Mouse (Mus musculus) heart, embryonic 16.5 days (tissue): ENCODE data around the gene Wdr59. TPM values are rescaled to one million over a fixed set of nuclear protein-coding genes. Genes with fewer than 3 reads are reported as not detected.
A peak's percentile ranks its signal among the peaks of the same experiment; 100 is the strongest.

Experiments
- ATAC-seq: fragments of 200-750 bp; cut with Nextera tagmentation; replicated peaks from 2 replicates; pipeline ENCODE4 v1.8.0; 2017; ENCODE audit warnings: moderate number of reproducible peaks; ENCODE audit not compliant: insufficient read depth, low FRiP score; ENCODE audit errors: extremely low read depth
- H3K27ac ChIP-seq: fragments of 300-500 bp; sonication (generic); 2 replicates; pipeline ENCODE4 v1.5.1; 2014; ENCODE audit warnings: mild to moderate bottlenecking, low read length, control low read depth, moderate library complexity
- H3K27me3 ChIP-seq: fragments of 300-500 bp; sonication (generic); 2 replicates; pipeline ENCODE4 v1.6.1; 2014; ENCODE audit warnings: low read length, mixed read lengths; ENCODE audit not compliant: control insufficient read depth, insufficient read depth
- H3K36me3 ChIP-seq: fragments of 300-500 bp; sonication (generic); 2 replicates; pipeline ENCODE4 v1.6.1; 2014; ENCODE audit not compliant: control insufficient read depth, insufficient read depth
- H3K4me1 ChIP-seq: fragments of 300-500 bp; sonication (generic); 2 replicates; pipeline ENCODE4 v1.6.1; 2014; ENCODE audit warnings: low read length, mixed read lengths; ENCODE audit not compliant: control insufficient read depth, insufficient read depth
- H3K4me2 ChIP-seq: fragments of 300-500 bp; sonication (generic); 2 replicates; pipeline ENCODE4 v1.6.1; 2014; ENCODE audit warnings: low read depth, mild to moderate bottlenecking, control low read depth, low read length
- H3K4me3 ChIP-seq: fragments of 300-500 bp; sonication (generic); 2 replicates; pipeline ENCODE4 v1.5.1; 2014; ENCODE audit warnings: mild to moderate bottlenecking, control low read depth, low read length
- H3K9ac ChIP-seq: fragments of 300-500 bp; sonication (generic); 2 replicates; pipeline ENCODE4 v1.6.1; 2014; ENCODE audit warnings: low read length, control low read depth
- H3K9me3 ChIP-seq: fragments of 300-500 bp; sonication (generic); replicated peaks from 2 replicates; pipeline ENCODE4 v1.6.1; 2016; ENCODE audit warnings: low read length; ENCODE audit not compliant: control insufficient read depth
- WGBS: fragments of 180-500 bp; shearing (Covaris S2); extraction: QIAGEN DNeasy Blood & Tissue Kit; methylation state at CpG from one replicate; pipeline ENCODE4 v1.1.7; 2014; 5-methylcytosine and 5-hydroxymethylcytosine counted together
- polyA plus RNA-seq: library from polyadenylated mRNA; unstranded; fragments of >200 nt; fragmentation: Nextera tagmentation; extraction: Ambion mirVana; gene quantifications from 2 replicates; pipeline ENCODE4 v1.2.1, GENCODE M21; 2015

Wdr59 gene
- polyA plus RNA-seq = 4.2 and 4.6 TPM in 2 replicates

GRCm38 (mm10) chr8:111521713-111522429, at the start of gene Wdr59:
Wdr59 (minus strand) TSS chr8:111522092.
- peaks cover 8% of the 10 kb centered on the region for H3K4me1 ChIP-seq
- 0 out of 2 replicates have a peak within 1 kb of the TSS, but pooled peaks have one; percentile 39 for H3K27ac ChIP-seq
- peak within 1 kb of the TSS; percentile 86 for H3K4me3 ChIP-seq
- peak; percentile 99 for ATAC-seq
- peak within 1 kb of the TSS; percentile 79 for H3K9ac ChIP-seq
- WGBS = under 1% methylated on average over 34 of the region's 34 CpGs
- H3K27me3 ChIP-seq = no peaks in the 10 kb centered on the region
- H3K4me2 ChIP-seq = peak within 1 kb of the TSS; percentile 83
- H3K36me3 ChIP-seq = no peaks in the 10 kb centered on the region
- H3K9me3 ChIP-seq = no peaks in the 10 kb centered on the region

- WGBS = 88% methylated on average over 10 of the region's 10 CpGs
Measured at GRCm38 (mm10) chr8:111571661-111572060, 49.8 kb upstream of the Wdr59 start.

GRCm38 (mm10) chr8:111570432-111570831, 48.5 kb upstream of the Wdr59 start:
- WGBS = 54% methylated on average over 2 of the region's 2 CpGs
- H3K36me3 ChIP-seq = 0 out of 2 replicates have a peak, but pooled peaks cover 1% of the 10 kb centered on the region
- H3K4me1 ChIP-seq = peaks cover 29% of the 10 kb centered on the region
- H3K27ac ChIP-seq = no peak overlapping the region
- H3K9me3 ChIP-seq = no peaks in the 10 kb centered on the region
- no peak overlapping the region for H3K4me3 ChIP-seq
- no peaks in the 10 kb centered on the region for H3K27me3 ChIP-seq
- ATAC-seq = no peak
- no peak overlapping the region for H3K4me2 ChIP-seq
- H3K9ac ChIP-seq = no peak overlapping the region

More at GRCm38 (mm10) chr8:111571661-111572060, 49.8 kb upstream of the Wdr59 start:
- Histone ChIP-seq H3K27me3 (no peaks in the 10 kb centered on the region), H3K4me1 (peaks cover 19% of the 10 kb centered on the region), H3K4me2 (no peak overlapping the region), H3K4me3 (no peak overlapping the region), H3K9ac (no peak overlapping the region), H3K9me3 (no peaks in the 10 kb centered on the region), H3K36me3 (0 out of 2 replicates have a peak, but pooled peaks cover 5% of the 10 kb centered on the region), H3K27ac (no peak overlapping the region)
- no peak for ATAC-seq

- no peaks in the 10 kb centered on the region for H3K36me3 ChIP-seq
- no peaks in the 10 kb centered on the region for H3K27me3 ChIP-seq
- peaks cover 31% of the 10 kb centered on the region for H3K4me1 ChIP-seq
- H3K4me3 ChIP-seq = no peak overlapping the region
- H3K9me3 ChIP-seq = no peaks in the 10 kb centered on the region
- no peak for ATAC-seq
- no peak overlapping the region for H3K9ac ChIP-seq
- H3K4me2 ChIP-seq = no peak overlapping the region
- no peak overlapping the region for H3K27ac ChIP-seq
- 85% methylated on average over 4 of the region's 4 CpGs for WGBS
Measured at GRCm38 (mm10) chr8:111569926-111570325, 48.0 kb upstream of the Wdr59 start.

GRCm38 (mm10) chr8:111568029-111568428, 46.1 kb upstream of the Wdr59 start:
- H3K9me3 ChIP-seq = no peaks in the 10 kb centered on the region
- WGBS = 53% methylated on average over 3 of the region's 3 CpGs
- no peak overlapping the region for H3K27ac ChIP-seq
- ATAC-seq = no peak
- no peaks in the 10 kb centered on the region for H3K27me3 ChIP-seq
- H3K9ac ChIP-seq = no peak overlapping the region
- H3K36me3 ChIP-seq = no peaks in the 10 kb centered on the region
- peaks cover 25% of the 10 kb centered on the region for H3K4me1 ChIP-seq
- no peak overlapping the region for H3K4me2 ChIP-seq
- H3K4me3 ChIP-seq = no peak overlapping the region

GRCm38 (mm10) chr8:111567571-111567970, 45.7 kb upstream of the Wdr59 start:
- Histone ChIP-seq H3K27me3 (no peaks in the 10 kb centered on the region), H3K4me1 (peaks cover 21% of the 10 kb centered on the region), H3K9ac (no peak overlapping the region), H3K36me3 (no peaks in the 10 kb centered on the region), H3K4me3 (no peak overlapping the region), H3K9me3 (no peaks in the 10 kb centered on the region), H3K27ac (no peak overlapping the region), H3K4me2 (no peak overlapping the region)
- WGBS = 50% methylated on average over 3 of the region's 3 CpGs
- ATAC-seq = no peak

- H3K27me3 ChIP-seq = no peaks in the 10 kb centered on the region
- WGBS = 56% methylated on average over 9 of the region's 9 CpGs
- H3K4me1 ChIP-seq = peaks cover 29% of the 10 kb centered on the region
- H3K4me3 ChIP-seq = no peak overlapping the region
- H3K9me3 ChIP-seq = no peaks in the 10 kb centered on the region
- H3K36me3 ChIP-seq = no peaks in the 10 kb centered on the region
- H3K4me2 ChIP-seq = no peak overlapping the region
- 0 out of 2 replicates have a peak overlapping the region, but pooled peaks have one; percentile 29 for H3K9ac ChIP-seq
- ATAC-seq = no peak
- H3K27ac ChIP-seq = peak overlapping the region; percentile 55
Measured at GRCm38 (mm10) chr8:111566326-111566725, 44.4 kb upstream of the Wdr59 start.

GRCm38 (mm10) chr8:111565784-111566191, 43.9 kb upstream of the Wdr59 start:
- WGBS = 22% methylated on average over 5 of the region's 5 CpGs
- no peaks in the 10 kb centered on the region for H3K27me3 ChIP-seq
- peaks cover 35% of the 10 kb centered on the region for H3K4me1 ChIP-seq
- ATAC-seq = no peak
- no peak overlapping the region for H3K4me3 ChIP-seq
- H3K9ac ChIP-seq = no peak overlapping the region
- no peaks in the 10 kb centered on the region for H3K36me3 ChIP-seq
- H3K9me3 ChIP-seq = no peaks in the 10 kb centered on the region
- no peak overlapping the region for H3K4me2 ChIP-seq
- peak overlapping the region; percentile 55 for H3K27ac ChIP-seq

GRCm38 (mm10) chr8:111564093-111564492, 42.2 kb upstream of the Wdr59 start:
- WGBS = 80% methylated on average over 2 of the region's 2 CpGs
- no peak for ATAC-seq
- peaks cover 47% of the 10 kb centered on the region for H3K4me1 ChIP-seq
- H3K27me3 ChIP-seq = no peaks in the 10 kb centered on the region
- no peak overlapping the region for H3K9ac ChIP-seq
- no peak overlapping the region for H3K4me2 ChIP-seq
- H3K4me3 ChIP-seq = no peak overlapping the region
- no peaks in the 10 kb centered on the region for H3K36me3 ChIP-seq
- peak overlapping the region; percentile 16; the same call in 1 of the 2 replicates for H3K27ac ChIP-seq
- no peaks in the 10 kb centered on the region for H3K9me3 ChIP-seq
